Mouse (Mus musculus) heart, adult 2 months (tissue): Measurements from ENCODE around the gene Hoxd3.

Experiments used
- CTCF ChIP-seq: fragments of 200-600 bp; IDR thresholded peaks from 2 replicates; pipeline ENCODE4 v1.8.1; 2022; ENCODE audit warnings: antibody characterized with exemption, mild to moderate bottlenecking, moderate library complexity
- POLR2A ChIP-seq: fragments of 200-500 bp; IDR thresholded peaks from 2 replicates; pipeline ENCODE4 v1.6.1; 2011; ENCODE audit warnings: mild to moderate bottlenecking, low read depth, low read length, control low read depth; ENCODE audit not compliant: insufficient read depth

DNA sequence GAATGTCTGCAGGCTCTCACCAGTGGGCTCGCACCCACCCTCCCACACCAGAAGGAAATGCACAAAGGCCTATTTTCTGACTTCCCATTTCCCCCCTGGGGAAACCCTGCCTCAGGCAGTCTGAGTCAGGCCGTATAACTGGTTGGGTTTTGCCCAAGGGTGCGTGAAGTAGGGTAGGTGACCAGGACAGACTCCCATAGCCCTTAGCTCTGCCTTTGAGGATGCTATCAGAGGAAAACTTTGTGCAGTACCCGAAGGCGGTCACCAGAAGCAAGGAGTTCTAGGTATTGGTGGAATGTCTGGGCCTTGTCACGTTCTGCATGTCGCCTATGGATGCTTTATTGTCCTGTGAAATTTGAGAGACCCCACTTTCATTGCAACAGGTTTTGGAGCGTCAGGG is 11.2 kb downstream of the Hoxd3 start:
- TF ChIP-seq CTCF (no peak), POLR2A (no peak)
